Mouse (Mus musculus) ovary, adult 18-20 months (tissue): ENCODE data around the gene Tmem140.
A peak's percentile ranks its signal among the peaks of the same experiment; 100 is the strongest.

Source experiments
- DNase-seq: peaks from one replicate; pipeline ENCODE4 v3.0.0; 2022; ENCODE audit warnings: low spot score, mixed read lengths

Gene Tmem140

DNA sequence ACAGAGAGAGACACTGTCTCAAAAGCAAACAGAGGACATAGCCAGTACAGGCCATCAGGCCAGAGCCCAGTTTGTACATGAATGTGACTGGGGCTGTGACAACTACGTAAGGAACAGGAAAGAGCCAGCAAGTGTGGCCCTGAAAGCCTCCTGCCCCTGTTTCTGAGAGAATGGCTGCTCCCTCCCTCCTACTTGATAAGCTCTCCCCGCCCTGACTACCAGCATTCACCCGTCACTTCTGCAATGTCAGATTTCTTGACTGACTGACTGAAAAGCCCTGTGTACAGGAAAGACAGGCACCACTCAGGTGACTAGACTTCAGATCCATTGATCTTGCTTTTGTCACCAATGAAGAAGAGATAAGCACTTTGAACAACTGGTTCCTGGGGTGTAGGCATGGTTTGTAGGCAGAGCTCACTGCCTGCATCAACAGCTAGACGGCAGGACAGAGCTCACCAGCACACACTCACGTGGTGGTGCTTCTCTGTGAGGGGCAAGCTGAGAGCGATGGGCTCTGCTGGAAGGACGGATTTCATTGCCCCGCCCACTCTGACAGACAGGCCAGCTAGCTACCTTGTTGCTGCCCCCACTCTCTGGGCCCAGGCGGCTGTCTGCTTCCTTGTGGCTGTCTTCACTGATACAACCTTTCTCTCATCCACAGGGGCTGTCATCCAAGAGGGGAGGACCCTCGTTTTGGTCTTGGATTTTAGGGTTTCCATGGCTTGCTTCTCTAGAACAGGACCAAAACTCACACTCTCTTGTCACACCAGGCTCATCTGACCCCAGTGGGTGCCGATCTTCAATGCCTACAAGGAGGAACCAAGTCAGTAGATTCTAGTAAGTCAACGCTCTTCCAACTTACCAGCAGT is 13.3 kb downstream of the Tmem140 start:
- no peak for DNase-seq

DNA sequence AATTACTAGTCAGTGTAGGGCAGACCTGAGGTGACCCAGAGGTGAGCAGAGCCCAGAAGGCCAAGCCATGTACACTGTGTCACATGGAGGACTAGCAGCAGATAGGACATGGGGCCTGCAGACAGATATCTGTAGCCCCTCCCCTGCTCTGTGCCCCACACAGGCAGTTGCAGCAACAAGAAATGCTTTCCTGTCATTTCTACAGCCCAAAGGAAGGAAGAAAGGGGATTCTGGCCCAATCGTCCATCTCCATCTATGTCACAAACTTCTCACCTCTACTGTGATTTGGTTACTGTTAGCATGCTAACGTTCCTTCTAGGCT is 13.8 kb downstream of the Tmem140 start:
- no peak for DNase-seq

DNA sequence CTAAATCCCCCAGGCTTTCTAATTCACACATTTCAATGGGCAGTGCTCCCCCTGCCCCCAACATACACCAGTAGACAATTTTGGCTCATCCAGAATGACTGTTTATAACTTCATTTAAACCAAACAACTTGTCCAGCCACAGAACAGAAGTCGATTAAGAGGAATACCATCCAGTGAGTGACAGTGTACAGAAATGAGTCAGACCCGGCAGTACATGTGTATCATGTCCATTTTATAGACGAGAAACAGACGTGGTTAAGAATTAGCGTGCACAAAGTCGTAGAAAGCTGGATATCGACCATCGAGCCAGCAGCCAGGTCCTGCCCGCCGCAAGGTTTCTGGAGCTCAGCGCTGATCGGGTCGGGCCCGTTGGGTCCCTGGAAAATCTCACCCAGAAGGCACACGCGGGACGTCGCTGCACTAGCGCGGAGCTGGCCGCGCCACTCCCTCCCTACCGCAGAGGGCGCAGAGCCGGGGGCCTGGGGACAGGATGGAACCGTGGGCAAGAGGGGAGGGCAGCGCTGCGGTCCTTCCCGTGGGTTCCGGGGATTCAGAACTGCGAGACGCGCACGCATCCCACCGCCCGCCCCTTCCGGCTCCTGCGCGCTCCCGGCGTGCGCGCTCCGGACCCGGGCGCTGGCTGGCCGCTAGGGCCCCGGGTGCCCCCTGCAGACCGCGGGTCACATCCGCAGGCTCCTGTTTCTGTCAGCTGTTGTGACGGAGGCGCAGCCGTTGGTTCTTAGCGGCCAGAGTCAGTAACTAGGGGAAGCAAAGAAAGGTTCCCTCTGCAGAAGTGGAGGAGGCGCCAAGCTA is 14.8 kb downstream of the Tmem140 start, which contains the start of gene Cyren:
TSS of gene Cyren (minus strand) at position 552 of the 813 bp plus-strand sequence.
- peak; percentile 88 for DNase-seq

DNA sequence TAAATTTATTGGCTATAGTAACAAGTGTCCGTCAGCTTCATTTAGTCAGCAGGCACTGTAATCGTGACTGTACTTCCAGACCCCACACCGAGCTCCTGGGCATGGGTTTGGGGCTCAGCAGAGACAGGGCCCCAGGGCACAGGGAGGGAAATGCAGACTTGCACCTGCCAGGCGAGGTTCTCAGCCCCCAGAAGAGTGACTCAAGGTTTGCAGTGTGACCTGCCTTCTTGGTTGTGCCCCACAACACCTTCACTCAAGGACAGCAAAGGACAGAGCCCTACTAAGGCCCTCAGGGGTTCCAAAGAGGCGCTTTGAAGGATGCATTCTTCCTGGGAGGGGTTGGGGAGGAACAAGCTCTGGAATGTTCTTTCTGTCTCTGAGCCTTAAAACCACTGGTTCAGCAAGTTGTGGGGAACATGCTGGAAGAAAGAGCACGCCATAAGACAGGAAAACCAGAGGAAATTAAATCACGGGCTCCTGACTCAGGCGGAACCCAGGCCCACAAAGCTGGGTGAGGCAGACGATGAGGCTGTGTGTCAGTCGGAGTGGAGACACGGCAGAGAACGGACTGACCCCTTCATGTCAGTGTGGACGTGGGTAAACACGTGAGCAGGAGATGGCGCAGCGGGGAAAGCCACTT is 16.3 kb downstream of the Tmem140 start:
- no peak for DNase-seq

DNA sequence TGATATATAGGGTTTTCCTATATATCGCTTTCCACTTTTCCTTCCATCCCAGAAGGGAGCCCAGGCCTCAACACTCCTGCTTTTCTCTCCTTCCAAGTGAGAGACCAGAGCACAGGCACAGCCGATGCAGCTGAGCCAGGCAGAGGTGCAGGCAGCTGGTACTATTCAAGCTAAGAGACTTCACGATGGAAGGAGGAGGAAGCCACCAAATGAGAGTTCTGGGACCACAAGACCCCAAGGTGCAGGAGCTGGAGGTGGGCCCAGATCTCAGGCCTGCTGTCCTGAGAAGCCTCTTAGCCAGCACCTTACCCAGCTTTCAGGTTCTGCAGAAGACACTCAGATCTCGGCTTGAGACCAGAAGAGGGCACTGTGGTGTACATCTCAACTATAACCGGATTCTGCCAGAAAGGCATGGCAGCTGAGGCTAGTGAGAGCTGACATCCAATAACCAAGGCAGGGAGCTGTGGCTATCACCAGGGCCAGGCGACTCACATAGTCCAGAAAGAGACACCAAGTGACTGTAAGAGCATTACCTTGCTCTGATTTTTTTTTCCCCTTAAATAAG is 17.0 kb downstream of the Tmem140 start:
- DNase-seq, result no peak

DNA sequence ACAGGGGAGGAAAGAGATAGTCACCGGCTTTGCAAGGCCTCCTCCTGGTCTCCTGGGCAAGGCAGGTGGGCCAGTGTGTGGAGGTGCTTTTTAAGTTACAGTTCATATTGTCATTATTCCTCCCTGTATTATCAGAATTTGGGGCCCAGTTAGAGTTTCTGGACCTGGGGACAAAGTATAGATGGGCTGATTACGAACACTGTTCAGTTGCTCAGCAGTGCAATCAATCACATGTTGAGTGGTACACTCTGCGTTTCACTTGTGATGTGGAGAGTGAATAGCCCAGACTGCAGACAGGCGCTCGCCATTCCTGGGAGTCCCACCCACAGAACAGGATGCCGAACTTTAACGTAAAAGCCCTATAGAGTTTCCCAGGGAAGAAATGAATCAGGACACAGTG is 21.8 kb downstream of the Tmem140 start:
- DNase-seq, result no peak

DNA sequence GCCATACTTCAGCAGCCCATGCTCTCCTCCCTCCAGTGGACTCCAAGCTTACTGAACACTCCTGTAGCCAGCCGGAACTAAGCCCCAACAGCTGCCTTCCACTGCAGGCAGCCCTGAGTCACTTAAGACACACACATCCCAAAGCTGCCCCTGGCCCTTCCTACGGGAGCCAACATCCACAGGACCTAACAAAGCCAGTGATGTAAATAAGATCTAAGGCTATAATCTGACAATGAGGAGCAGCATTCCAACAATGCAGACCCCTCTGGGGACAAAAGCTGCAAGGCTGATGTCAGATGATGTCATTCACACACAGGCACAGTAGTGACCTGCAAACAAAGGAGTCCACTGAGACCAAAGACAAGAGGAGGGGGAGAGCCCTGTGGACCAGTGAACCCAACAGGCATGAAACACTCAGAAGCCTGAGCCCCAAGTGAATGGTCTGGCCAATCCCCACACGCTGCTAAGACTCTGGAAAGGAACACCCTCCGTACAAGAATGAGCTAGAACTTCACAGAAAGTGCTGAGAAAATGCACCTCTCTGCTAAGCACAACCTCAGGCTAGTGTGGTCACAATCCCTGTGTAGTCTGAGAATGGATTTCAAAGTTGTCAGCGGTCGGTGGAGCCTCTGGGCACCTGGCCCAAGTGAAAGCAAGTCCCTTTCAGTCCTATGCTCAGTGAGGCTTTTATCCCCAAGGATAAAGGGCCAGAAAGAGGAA is 24.3 kb downstream of the Tmem140 start:
- DNase-seq, result no peak

DNA sequence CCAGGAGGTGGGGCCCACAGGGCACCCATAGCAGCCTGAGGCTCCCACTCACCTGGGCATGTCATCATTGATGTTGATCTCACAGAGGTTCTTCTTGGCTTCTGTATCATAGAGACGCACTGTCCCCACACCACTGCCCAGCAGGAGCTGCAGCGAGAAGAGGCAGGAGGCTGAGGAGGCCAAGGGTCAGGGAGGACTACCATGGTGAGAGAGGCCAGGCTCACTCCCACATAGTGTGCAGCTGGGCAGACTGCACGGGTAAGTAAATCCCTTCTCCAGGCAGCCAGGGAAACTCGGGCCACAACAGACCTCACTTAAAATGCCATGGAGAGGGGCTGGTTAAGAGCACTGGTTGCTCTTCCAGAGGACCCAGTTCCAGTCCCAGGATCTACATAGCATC is 26.2 kb downstream of the Tmem140 start:
- no peak for DNase-seq

DNA sequence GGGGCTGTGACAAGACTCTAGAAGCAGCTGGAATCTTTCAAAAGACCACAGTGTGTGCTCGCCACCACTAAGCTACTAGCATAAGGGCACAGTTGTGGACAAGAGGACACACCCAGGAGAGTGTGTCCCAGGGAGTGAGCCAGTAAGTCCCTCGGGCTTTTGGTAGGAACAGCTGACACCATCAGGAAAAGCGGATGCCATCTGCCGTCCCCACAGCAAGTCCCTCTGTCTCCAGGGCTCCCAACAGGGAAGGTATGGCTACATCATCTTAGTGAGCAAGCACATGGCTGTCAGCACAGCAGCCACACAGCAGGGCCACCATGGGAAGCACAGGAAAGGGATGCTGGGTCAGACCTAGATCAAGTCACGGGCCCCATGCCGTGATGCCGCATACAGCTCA is 32.6 kb downstream of the Tmem140 start:
- DNase-seq, result no peak

DNA sequence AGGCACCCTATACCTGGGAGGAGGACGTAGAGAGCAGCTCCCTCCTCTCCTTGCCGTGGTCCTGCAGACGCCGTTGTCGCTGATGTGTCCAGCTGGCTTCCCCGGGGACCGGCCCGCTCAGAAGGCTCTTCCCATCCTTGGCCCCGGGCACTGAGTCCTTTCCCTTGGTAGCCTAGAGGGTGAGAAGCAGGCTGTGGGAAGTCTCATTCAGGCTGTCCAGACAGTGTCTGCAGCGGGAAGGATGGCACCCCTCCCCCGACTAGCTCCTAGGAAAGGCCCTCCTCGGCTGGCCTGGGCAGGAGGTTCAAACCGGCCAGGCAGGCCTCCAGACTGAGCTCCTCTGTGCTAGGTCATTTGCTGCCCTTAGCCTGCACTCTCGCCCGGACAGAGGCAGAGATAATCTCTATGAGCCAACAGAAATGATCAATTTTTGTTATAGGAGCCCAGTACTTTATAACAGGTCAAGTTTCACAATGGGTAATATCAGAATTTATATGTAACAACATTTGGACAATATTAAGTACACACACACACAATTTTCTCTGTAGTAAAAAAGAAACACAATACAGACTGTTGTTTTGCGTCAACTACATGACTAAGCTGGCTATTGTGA is 33.3 kb downstream of the Tmem140 start:
- DNase-seq, result no peak

DNA sequence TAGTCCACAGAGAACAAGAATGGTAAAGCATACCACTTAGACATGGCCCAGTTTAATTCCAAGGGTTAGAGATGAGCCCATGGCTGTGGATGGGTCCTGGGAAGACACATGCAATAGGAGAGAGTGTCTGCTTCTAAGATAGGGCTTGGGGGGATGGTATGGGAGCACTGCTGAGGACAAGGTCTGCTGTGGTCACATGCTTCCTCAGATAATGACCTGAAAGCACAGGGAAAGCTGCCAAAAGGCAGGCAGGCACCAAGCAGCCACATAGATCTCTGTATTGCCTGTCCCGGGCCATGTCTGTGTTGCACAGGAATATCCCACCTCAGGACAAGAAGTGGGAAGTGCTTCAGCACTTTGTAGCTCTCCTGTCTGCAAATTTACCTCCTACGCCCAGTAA is 36.2 kb downstream of the Tmem140 start:
- DNase-seq, result peak; percentile 62

DNA sequence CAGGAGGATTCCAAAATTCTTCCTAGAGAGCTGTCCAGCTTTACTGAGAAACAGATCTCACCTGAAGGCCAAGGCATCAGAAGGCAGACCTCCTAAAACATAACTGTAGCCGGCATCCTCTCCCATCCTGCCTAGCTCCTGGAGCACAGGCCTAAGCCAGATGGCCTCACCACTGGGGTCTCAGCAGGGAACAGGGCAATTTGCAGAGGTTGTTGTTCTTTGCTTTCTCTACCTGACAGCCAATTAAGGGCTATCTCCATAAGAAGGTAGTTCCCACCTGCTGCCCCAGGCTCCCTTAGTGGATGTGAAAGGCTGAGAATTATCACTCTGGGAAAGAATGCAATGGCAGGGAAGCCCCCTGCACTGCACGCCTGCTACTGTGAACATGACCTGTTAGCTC is 38.0 kb downstream of the Tmem140 start:
- DNase-seq, result no peak

DNA sequence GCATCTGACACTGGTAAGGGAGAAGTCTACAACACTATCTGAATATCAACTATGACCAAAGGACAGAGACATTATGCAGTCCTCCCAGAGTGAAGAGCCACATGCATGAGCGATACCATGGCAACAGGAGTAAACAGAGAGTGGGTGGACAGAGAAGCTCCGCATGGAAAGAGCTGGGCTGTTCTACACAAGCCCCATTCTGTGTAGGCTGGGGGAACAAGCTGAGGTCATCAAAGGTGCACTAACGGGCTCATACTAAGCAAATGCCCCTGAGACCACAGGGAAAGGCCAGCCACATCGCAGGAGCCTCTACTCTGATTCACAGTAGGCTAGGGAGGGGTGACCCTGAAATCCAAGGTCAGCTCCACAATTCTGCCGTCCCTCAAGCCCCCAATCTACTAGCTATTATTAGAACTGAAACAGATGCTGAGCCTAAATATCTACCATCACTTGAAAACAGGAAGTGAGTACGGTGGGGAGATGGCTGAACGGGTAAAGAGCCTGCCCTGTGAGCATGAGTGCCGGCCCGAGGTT is 39.0 kb downstream of the Tmem140 start:
- no peak for DNase-seq

DNA sequence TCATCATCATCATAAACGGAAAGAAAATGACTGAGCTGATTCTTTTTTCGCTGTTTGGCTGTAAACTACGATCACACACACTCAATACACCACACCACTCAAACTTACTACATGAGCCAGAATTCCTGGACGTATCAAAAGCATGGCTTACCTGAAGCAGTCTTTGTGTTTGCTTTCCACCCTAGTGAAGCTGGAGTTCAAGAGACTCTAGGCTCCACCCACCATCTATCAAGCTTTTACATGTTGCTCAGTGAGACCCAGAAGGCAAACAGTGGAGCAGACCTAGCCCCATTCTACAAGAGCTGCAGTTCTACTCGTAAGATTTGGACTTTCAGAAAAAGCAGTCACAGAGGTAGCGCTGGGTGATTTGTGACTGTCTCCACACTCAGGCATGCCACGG is 39.6 kb downstream of the Tmem140 start:
- no peak for DNase-seq

DNA sequence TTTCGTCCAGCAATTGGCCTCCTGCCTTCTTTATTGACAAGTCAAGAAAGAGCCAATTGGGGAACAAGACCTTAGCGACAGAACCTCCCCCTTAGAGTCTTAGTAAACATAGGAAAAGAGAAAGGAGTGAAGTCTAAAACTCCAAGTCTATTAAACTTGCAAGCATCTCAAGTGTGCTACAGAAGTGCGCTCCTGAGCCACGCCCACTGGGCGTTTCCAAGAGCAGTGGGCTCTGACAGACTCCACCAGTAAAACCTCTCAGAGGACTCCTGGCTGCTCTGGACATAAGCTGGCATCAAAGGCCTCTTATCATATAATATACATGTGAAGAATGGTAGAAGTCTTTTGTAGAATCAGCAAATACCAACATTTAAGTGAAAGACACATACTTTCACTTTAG is 40.5 kb downstream of the Tmem140 start:
- no peak for DNase-seq

DNA sequence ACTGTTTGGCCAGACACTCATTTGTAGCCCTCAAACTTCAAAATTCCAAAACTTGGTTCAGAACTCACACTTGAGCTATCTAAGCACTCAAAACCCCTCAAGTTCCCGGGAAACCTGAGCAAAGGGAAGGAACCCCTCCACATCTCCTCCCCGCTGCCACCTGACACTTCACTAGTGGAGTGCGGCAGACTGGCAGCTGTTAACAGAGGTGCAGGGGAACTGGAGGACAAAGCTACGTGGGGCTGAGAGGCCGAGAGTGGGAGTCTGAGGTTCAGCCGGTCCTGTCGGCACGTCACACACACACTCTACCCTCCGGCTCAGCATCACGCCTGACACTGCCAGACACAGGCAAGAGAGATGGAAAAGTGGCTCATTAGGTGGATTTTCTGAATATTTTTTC is 40.9 kb downstream of the Tmem140 start:
- DNase-seq, result no peak

DNA sequence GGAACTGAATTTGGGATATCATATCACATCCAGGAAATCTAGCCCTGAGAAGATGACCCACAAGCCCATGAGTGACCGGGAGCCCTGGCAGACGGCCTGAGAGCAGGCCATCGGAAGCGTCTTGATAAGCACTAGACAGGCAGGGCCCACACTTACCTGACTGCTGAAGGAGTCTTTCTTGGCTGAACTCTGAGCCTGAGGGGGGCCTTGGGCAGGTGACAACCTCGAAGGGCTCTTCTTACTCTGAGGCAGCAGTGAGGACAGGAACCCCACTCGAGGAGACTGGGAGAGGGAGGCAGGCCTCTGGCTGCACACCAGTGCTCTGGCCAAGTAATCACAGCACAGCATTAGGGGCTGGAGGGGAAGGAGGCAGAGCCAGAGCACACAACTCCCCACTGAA is 41.4 kb downstream of the Tmem140 start:
- no peak for DNase-seq

DNA sequence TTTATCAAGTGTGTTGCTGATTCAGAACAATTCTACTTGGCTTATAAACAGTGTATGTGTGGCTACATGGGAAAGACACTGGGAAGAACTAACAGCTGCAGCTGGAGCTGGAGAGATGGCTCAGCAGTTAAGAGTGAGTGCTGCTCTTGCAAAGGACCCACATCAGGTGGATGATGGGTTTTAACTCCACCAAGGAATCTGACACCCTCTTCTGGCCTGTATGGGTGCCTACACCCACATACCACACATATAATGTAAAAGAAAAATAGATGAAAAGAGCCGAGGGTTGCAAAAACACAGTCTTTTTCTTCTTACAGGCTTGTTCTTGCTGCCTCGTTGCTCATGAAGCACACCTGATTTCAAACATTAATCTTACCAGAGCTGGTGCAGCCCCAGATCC is 43.2 kb downstream of the Tmem140 start:
- no peak for DNase-seq

DNA sequence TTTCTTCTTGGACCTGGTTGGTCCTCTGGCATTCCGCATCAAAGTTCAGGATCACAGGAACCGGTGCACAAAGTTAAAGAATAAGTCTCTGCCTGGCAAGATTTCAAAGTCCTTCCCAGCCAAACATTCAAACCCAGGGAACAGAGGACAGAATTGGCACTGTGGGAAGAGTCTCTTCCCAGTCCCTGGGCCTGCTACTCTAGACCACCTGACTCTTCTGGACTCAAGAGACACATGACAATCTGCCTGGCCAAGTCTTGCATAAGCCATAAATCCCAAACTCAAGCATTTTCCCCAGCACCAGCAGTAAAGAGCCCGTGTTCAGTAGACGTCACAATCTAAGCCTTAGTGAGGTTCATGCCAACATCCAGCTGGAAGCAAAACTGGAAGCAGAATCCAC is 43.7 kb downstream of the Tmem140 start:
- no peak for DNase-seq

DNA sequence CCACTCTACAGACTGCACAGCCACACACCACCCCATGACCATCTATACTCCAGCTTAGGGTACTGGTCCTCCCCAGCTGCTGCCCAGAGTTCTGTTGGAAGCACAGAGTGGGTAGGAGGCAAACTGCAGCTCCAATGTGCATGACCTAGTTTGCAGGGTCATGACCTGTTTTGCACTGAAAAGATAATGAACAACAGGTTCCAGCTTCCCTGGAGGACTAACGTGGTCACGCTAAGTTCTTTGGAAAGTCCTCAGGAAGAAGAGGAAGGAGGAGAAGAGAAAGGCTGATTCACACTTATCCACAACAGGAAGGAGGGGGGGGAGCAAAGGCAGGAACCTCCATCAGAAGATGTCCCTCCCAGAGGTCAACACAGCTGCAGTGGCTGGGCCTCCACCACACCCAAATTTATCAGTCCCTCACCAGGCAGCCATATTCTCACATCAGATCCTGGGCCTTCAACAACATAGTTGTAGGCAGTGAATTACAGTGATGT is 44.2 kb downstream of the Tmem140 start:
- no peak for DNase-seq

DNA sequence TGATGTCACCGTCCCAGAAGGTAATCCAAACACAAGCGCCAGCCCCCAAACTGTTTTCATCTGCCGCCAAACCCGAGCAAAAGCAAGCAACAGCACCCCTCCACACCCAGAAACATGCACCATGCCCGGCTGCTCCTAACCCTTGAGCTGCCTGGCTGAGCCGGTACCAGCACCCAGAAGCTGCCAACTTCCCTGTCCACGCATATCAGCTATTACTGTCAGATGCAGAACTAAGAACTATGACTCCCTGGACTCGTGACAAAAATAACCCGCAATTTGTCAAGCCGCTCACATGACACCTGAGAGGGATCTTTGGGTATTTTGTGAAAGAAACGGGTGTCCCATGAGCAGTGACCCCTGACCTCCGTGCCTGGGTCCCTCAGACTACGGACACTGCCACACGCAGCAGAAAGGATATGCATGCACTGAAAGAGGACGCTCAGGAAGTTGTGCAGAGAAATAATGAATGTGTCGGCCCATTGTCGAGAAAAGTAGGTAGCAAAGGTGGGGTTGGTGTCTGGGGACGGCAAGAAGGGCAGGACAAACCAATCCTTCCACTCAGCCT is 44.8 kb downstream of the Tmem140 start:
- DNase-seq, result no peak
